23 mouse cellular contexts compared by ENCODE assay signal in genomic region chr3:98203282-98203681, GRCm38 (mm10). TPM values are rescaled to one million over a fixed set of nuclear protein-coding genes. Genes with fewer than 3 reads are reported as not detected.
DNase-seq lines count a peak whose midpoint lies in the region; ATAC-seq and TF ChIP-seq lines count a peak whose summit lies in the region.
"Had no signal": no experiment of that assay in that cellular context is flagged by ENCODE, and none has a peak within 500 bp of the region (broad histone marks: within the 10 kb centered on the region; RNA-seq: fewer than 3 reads in every experiment).

No protein-coding gene starts in this region.

- H3K4me3 ChIP-seq in intestine, embryonic 14.5 days (ENCODE audit: low read depth, low read length): no peak overlapping the region
- no peak overlapping the region for H3K4me3 ChIP-seq in intestine, postnatal 0 days (ENCODE audit: low read depth, low read length)
- H3K4me3 ChIP-seq in intestine, embryonic 16.5 days (ENCODE audit: low read length): no peak overlapping the region
- no peak overlapping the region for H3K4me3 ChIP-seq in forebrain, embryonic 14.5 days (ENCODE audit: low read depth, low read length)
- H3K4me3 ChIP-seq: embryonic facial prominence, embryonic 10.5 days; forebrain, embryonic 13.5 days; heart, embryonic 15.5 days; hindbrain, embryonic 13.5 days had no signal

- no peak overlapping the region for H3K27ac ChIP-seq in intestine, embryonic 14.5 days (ENCODE audit: low read depth)
- no peak overlapping the region for H3K27ac ChIP-seq in intestine, postnatal 0 days (ENCODE audit: low read depth, low read length)
- no peak overlapping the region for H3K27ac ChIP-seq in intestine, embryonic 16.5 days (ENCODE audit: low read length)
- H3K27ac ChIP-seq in forebrain, embryonic 14.5 days (ENCODE audit: low read depth, low read length): no peak overlapping the region
- H3K27ac ChIP-seq: forebrain, embryonic 13.5 days; heart, embryonic 15.5 days; hindbrain, embryonic 13.5 days; hindbrain, postnatal 0 days had no signal

- H3K9ac ChIP-seq in intestine, embryonic 14.5 days (ENCODE audit: low read length): no peak overlapping the region
- H3K9ac ChIP-seq in intestine, postnatal 0 days (ENCODE audit: low read depth, low read length): no peak overlapping the region
- H3K9ac ChIP-seq in intestine, embryonic 16.5 days (ENCODE audit: low read depth, low read length): no peak overlapping the region
- H3K9ac ChIP-seq in forebrain, embryonic 14.5 days (ENCODE audit: low read length): no peak overlapping the region
- H3K9ac ChIP-seq: forebrain, embryonic 13.5 days; heart, embryonic 15.5 days; hindbrain, embryonic 13.5 days had no signal

- no peaks in the 10 kb centered on the region for H3K9me3 ChIP-seq in intestine, embryonic 14.5 days (ENCODE audit: control insufficient read depth, low read length)
- H3K9me3 ChIP-seq in intestine, postnatal 0 days (ENCODE audit: control insufficient read depth): no peaks in the 10 kb centered on the region
- no peaks in the 10 kb centered on the region for H3K9me3 ChIP-seq in intestine, embryonic 16.5 days (ENCODE audit: control insufficient read depth, low read length)
- H3K9me3 ChIP-seq in forebrain, embryonic 14.5 days (replicated peaks; ENCODE audit: control insufficient read depth, low read length): no peaks in the 10 kb centered on the region
- H3K9me3 ChIP-seq: embryonic facial prominence, embryonic 10.5 days; forebrain, embryonic 13.5 days; heart, embryonic 15.5 days; hindbrain, embryonic 13.5 days had no signal

- WGBS in intestine, embryonic 14.5 days: 24% methylated on average over 5 of the region's 5 CpGs
- WGBS in intestine, postnatal 0 days: 18% methylated on average over 5 of the region's 5 CpGs
- 34% methylated on average over 5 of the region's 5 CpGs for WGBS in intestine, embryonic 16.5 days
- 77% methylated on average over 5 of the region's 5 CpGs for WGBS in forebrain, embryonic 14.5 days

- H3K4me2 ChIP-seq in intestine, embryonic 14.5 days (ENCODE audit: low read length): no peak overlapping the region
- no peak overlapping the region for H3K4me2 ChIP-seq in intestine, postnatal 0 days (replicated peaks; ENCODE audit: low read depth)
- H3K4me2 ChIP-seq in intestine, embryonic 16.5 days (ENCODE audit: low read depth, low read length): no peak overlapping the region
- H3K4me2 ChIP-seq in forebrain, embryonic 14.5 days (ENCODE audit: low read length): no peak overlapping the region
- H3K4me2 ChIP-seq: forebrain, embryonic 13.5 days; heart, embryonic 15.5 days; hindbrain, embryonic 13.5 days had no signal

- ATAC-seq in intestine, embryonic 14.5 days (replicated peaks; ENCODE audit: low FRiP score, low TSS enrichment, low read depth): 0 out of 2 replicates have a peak, but pooled peaks have one; percentile 32
- ATAC-seq in intestine, postnatal 0 days: no peak
- peak; percentile 58 for ATAC-seq in common myeloid progenitor, adult 5-6 weeks (replicated peaks; ENCODE audit: low read depth, poor library complexity, severe bottlenecking)
- ATAC-seq in intestine, embryonic 16.5 days: peak; percentile 46; the same call in 1 of the 2 replicates
- ATAC-seq in forebrain, embryonic 14.5 days: no peak
- ATAC-seq: forebrain, embryonic 13.5 days; hindbrain, postnatal 0 days had no signal

- no peaks in the 10 kb centered on the region for H3K27me3 ChIP-seq in intestine, embryonic 14.5 days (replicated peaks; ENCODE audit: control insufficient read depth, insufficient read depth, low read length)
- H3K27me3 ChIP-seq in intestine, postnatal 0 days (replicated peaks; ENCODE audit: control insufficient read depth, insufficient read depth, low read length): no peaks in the 10 kb centered on the region
- H3K27me3 ChIP-seq in intestine, embryonic 16.5 days (replicated peaks; ENCODE audit: control insufficient read depth, insufficient read depth, low read length): no peaks in the 10 kb centered on the region
- no peaks in the 10 kb centered on the region for H3K27me3 ChIP-seq in forebrain, embryonic 14.5 days (replicated peaks; ENCODE audit: control insufficient read depth, insufficient read depth, low read length)
- H3K27me3 ChIP-seq: forebrain, embryonic 13.5 days; heart, embryonic 15.5 days; hindbrain, embryonic 13.5 days had no signal

- 0 out of 2 replicates have a peak, but pooled peaks cover under 1% of the 10 kb centered on the region for H3K4me1 ChIP-seq in intestine, embryonic 14.5 days (replicated peaks; ENCODE audit: control insufficient read depth, insufficient read depth, low read length)
- H3K4me1 ChIP-seq in intestine, postnatal 0 days (replicated peaks; ENCODE audit: control insufficient read depth, insufficient read depth, low read length): no peaks in the 10 kb centered on the region
- H3K4me1 ChIP-seq in intestine, embryonic 16.5 days (ENCODE audit: control insufficient read depth, insufficient read depth, low read length): peaks cover 10% of the 10 kb centered on the region; the same call in 1 of the 2 replicates
- no peaks in the 10 kb centered on the region for H3K4me1 ChIP-seq in forebrain, embryonic 14.5 days (ENCODE audit: control insufficient read depth, insufficient read depth, low read length)
- H3K4me1 ChIP-seq: heart, embryonic 15.5 days had no signal

- H3K36me3 ChIP-seq in intestine, embryonic 14.5 days (ENCODE audit: control insufficient read depth, insufficient read depth, low read length): no peaks in the 10 kb centered on the region
- H3K36me3 ChIP-seq in intestine, postnatal 0 days (ENCODE audit: control insufficient read depth, insufficient read depth): no peaks in the 10 kb centered on the region
- no peaks in the 10 kb centered on the region for H3K36me3 ChIP-seq in intestine, embryonic 16.5 days (ENCODE audit: control insufficient read depth, insufficient read depth, low read length)
- H3K36me3 ChIP-seq in forebrain, embryonic 14.5 days (ENCODE audit: control insufficient read depth, insufficient read depth, low read length): no peaks in the 10 kb centered on the region
- H3K36me3 ChIP-seq: embryonic facial prominence, embryonic 10.5 days; heart, embryonic 15.5 days; hindbrain, embryonic 13.5 days had no signal

- no peak for DNase-seq in intestine, embryonic 14.5 days (ENCODE audit: low spot score)
- peak; percentile 39 for DNase-seq in retina, postnatal 7 days (ENCODE audit: low read depth, low spot score)
- DNase-seq in spleen, adult 12 weeks (ENCODE audit: low spot score): no peak
- DNase-seq in forebrain, embryonic 14.5 days (ENCODE audit: low spot score): no peak
- DNase-seq: adrenal gland, postnatal 10 days; cerebellum, adult 11-12 months; cerebellum, adult 9-10 months; cerebellum, postnatal 36 days; gastrocnemius, postnatal 36 days; heart, adult 11 months; heart, postnatal 36 days; kidney, adult 11 months had no signal

- TF ChIP-seq CTCF in intestine, postnatal 0 days (IDR thresholded peaks at IDR 0.05; ENCODE audit: low read depth): no peak

RNA-seq across cellular contexts. Expression of gene Reg4, which starts 18.7 kb away (rescaled TPM):
- polyA plus RNA-seq in intestine, embryonic 14.5 days (2014; fragmentation: Nextera tagmentation; extraction: Ambion mirVana): 3.9 and 4.9 TPM in 2 replicates
- polyA plus RNA-seq in intestine, postnatal 0 days (2015; fragmentation: Nextera tagmentation; extraction: Ambion mirVana): 90.6 and 144 TPM in 2 replicates
- total RNA-seq in common myeloid progenitor, adult 5-6 weeks (2017): not detected in 2 replicates
- polyA plus RNA-seq in intestine, embryonic 16.5 days (2015; fragmentation: Nextera tagmentation; extraction: Ambion mirVana): 28.4 and 37.9 TPM in 2 replicates
- not detected in 2 replicates for polyA plus RNA-seq in forebrain, embryonic 14.5 days (2014; fragmentation: Nextera tagmentation; extraction: Ambion mirVana)
- total RNA-seq: adrenal gland, postnatal 10 days; ES-E14; gastrocnemius, adult 8-10 months; gastrocnemius, postnatal 36 days; heart, postnatal 36 days; hindbrain, postnatal 0 days had no signal
- polyA plus RNA-seq: embryonic facial prominence, embryonic 10.5 days; embryonic facial prominence, embryonic 14.5 days; forebrain, embryonic 13.5 days; heart, embryonic 15.5 days; hindbrain, embryonic 13.5 days had no signal

RNA-seq across cellular contexts. Expression of gene Adam30, which starts 42.9 kb away (rescaled TPM):
- not detected in 2 replicates for polyA plus RNA-seq in intestine, embryonic 14.5 days (2014; fragmentation: Nextera tagmentation; extraction: Ambion mirVana)
- polyA plus RNA-seq in intestine, postnatal 0 days (2015; fragmentation: Nextera tagmentation; extraction: Ambion mirVana): not detected in 2 replicates
- 0.23 TPM in 1 of 2 replicates, not detected in the other for total RNA-seq in common myeloid progenitor, adult 5-6 weeks (2017)
- not detected in 2 replicates for polyA plus RNA-seq in intestine, embryonic 16.5 days (2015; fragmentation: Nextera tagmentation; extraction: Ambion mirVana)
- polyA plus RNA-seq in forebrain, embryonic 14.5 days (2014; fragmentation: Nextera tagmentation; extraction: Ambion mirVana): not detected in 2 replicates
- total RNA-seq: adrenal gland, postnatal 10 days; gastrocnemius, adult 8-10 months; gastrocnemius, postnatal 36 days; heart, postnatal 36 days had no signal
- polyA plus RNA-seq: embryonic facial prominence, embryonic 10.5 days; embryonic facial prominence, embryonic 14.5 days; forebrain, embryonic 13.5 days; heart, embryonic 15.5 days; hindbrain, postnatal 0 days had no signal

Comparison
In these comparisons a context has a peak if more than half of its experiments do, and no peak if none do; other contexts are left out.
1. ATAC-seq: peak in intestine, embryonic 14.5 days (single experiment), common myeloid progenitor, adult 5-6 weeks (single experiment) and intestine, embryonic 16.5 days (single experiment); none in intestine, postnatal 0 days (single experiment) and forebrain, embryonic 14.5 days (single experiment).